Mouse (Mus musculus) liver, embryonic 16.5 days (tissue): ENCODE results near the gene Adi1. TPM values are rescaled to one million over a fixed set of nuclear protein-coding genes. Genes with fewer than 3 reads are reported as not detected.

Experiments
- ATAC-seq: fragments of 200-750 bp; cut with Nextera tagmentation; 2 replicates; pipeline ENCODE4 v1.8.0; 2017; ENCODE audit warnings: low read depth, mild to moderate bottlenecking, moderate number of reproducible peaks, moderate library complexity
- H3K27ac ChIP-seq: fragments of 300-500 bp; sonication (generic); 2 replicates; pipeline ENCODE4 v1.5.1; 2014; ENCODE audit warnings: mild to moderate bottlenecking, low read length
- H3K27me3 ChIP-seq: fragments of 300-500 bp; sonication (generic); 2 replicates; pipeline ENCODE4 v1.6.1; 2014; ENCODE audit warnings: low read depth, low read length, mixed read lengths; ENCODE audit not compliant: control insufficient read depth, insufficient read depth
- H3K36me3 ChIP-seq: fragments of 300-500 bp; sonication (generic); 2 replicates; pipeline ENCODE4 v1.6.1; 2014; ENCODE audit warnings: mild to moderate bottlenecking; ENCODE audit not compliant: control insufficient read depth, insufficient read depth
- H3K4me1 ChIP-seq: fragments of 300-500 bp; sonication (generic); 2 replicates; pipeline ENCODE4 v1.6.1; 2014; ENCODE audit warnings: low read depth, low read length, mixed read lengths; ENCODE audit not compliant: control insufficient read depth
- H3K4me2 ChIP-seq: fragments of 300-500 bp; sonication (generic); 2 replicates; pipeline ENCODE4 v1.6.1; 2014; ENCODE audit warnings: low read depth, low read length, mixed read lengths
- H3K4me3 ChIP-seq: fragments of 300-500 bp; sonication (generic); 2 replicates; pipeline ENCODE4 v1.5.1; 2014; ENCODE audit warnings: low read depth, mild to moderate bottlenecking, low read length
- H3K9ac ChIP-seq: fragments of 300-500 bp; sonication (generic); 2 replicates; pipeline ENCODE4 v1.6.1; 2014; ENCODE audit warnings: low read depth, low read length
- H3K9me3 ChIP-seq: fragments of 300-500 bp; sonication (generic); replicated peaks from 2 replicates; pipeline ENCODE4 v1.6.1; 2016; ENCODE audit warnings: low read length; ENCODE audit not compliant: control insufficient read depth
- WGBS: fragments of 180-500 bp; shearing (Covaris S2); extraction: QIAGEN DNeasy Blood & Tissue Kit; methylation state at CpG from one replicate; pipeline ENCODE4 v1.1.7; 2014; ENCODE audit not compliant: insufficient replicate concordance; 5-methylcytosine and 5-hydroxymethylcytosine counted together
- polyA plus RNA-seq: library from polyadenylated mRNA; unstranded; fragments of >200 nt; fragmentation: Nextera tagmentation; extraction: Ambion mirVana; gene quantifications from 2 replicates; pipeline ENCODE4 v1.2.1, GENCODE M21; 2015

The Adi1 gene
- polyA plus RNA-seq, 1 experiment from 2014 or later = 64.1 TPM

DNA sequence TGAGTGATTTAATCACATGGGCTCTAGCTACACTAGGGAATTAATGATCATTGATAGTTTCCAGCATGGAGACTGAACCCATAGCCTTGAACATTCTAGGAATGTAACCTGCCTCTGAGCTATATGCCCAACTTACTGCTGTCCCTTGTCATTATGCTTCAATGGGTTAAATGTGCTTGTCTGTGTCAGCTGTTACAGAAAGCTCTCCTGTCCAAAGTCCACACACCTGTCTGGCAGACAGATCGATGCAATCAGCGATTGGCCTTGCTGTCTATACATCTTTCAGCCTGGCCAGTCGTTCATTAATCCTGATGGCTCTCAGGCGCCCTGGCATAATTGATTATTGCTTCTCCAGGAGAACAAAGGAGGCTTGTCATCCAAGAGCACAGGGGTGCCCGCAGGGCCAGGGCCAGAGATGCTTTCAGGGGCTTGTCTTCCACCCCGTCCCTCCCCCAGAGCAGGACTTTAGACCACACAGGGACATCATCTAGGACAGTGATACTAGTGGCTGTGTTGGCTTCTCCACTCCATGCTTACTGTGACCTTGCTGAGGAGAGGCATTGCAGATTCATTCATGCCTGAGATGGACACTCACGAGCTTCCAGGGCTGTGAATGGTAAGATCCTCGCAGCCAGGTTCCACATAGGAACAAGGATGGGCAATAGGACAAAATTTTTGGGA, 11.3 kb downstream of the Adi1 start:
- WGBS = 61% methylated on average over 8 of the region's 8 CpGs
- Histone ChIP-seq H3K27me3 (no peaks in the 10 kb centered on the region), H3K4me1 (no peaks in the 10 kb centered on the region; the same call in 1 of the 2 replicates), H3K4me3 (no peak overlapping the region), H3K9ac (no peak overlapping the region), H3K4me2 (no peak overlapping the region), H3K27ac (peak overlapping the region; percentile 58), H3K9me3 (no peaks in the 10 kb centered on the region), H3K36me3 (peaks cover 9% of the 10 kb centered on the region)
- ATAC-seq = peak; percentile 83

DNA sequence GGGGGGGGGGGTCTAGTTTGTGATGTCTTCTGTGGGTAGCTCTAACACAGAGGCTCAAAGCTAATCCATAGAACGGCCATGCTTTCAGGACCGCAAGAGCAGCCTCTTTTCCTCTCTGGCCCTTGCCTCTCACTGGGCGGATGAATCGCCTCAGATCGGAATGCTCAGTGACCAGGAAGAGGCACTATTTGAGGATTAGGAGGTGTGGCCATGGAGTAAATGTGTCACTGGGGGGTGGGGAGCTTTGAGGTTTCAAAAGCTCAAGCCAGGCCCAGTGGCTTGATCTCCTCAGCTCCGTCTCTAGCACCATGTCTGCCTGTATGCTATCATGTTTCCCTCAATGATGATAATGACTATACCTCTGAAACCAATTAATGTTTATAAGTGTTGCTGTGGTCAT, 14.0 kb downstream of the Adi1 start:
- Histone ChIP-seq H3K4me3 (no peak overlapping the region), H3K9me3 (no peaks in the 10 kb centered on the region), H3K9ac (no peak overlapping the region), H3K27me3 (no peaks in the 10 kb centered on the region), H3K4me1 (no peaks in the 10 kb centered on the region; the same call in 1 of the 2 replicates), H3K36me3 (peaks cover 7% of the 10 kb centered on the region; the same call in 1 of the 2 replicates), H3K4me2 (no peak overlapping the region), H3K27ac (no peak overlapping the region)
- no peak for ATAC-seq
- 79% methylated on average over 6 of the region's 6 CpGs for WGBS

DNA sequence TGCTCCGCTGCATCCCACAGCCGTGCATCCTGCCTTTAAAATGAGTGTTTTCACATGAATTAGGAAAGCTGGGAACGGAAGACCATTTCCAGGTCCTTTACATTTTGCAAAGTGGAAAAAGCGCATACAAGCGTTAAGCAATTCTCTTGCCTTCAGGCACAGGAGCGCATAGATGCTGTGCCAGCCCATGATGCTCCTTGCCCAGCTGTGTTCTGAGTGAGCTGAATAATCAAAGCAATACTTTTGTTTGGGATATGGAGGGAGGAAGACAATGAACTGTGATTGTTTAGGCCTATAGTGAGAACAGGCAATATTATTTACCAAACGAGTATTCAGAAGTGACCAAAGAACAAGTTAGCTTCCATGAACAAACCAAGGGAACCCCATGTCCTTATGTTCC, 15.7 kb downstream of the Adi1 start:
- Histone ChIP-seq H3K27ac (no peak overlapping the region), H3K4me1 (no peaks in the 10 kb centered on the region; the same call in 1 of the 2 replicates), H3K4me2 (no peak overlapping the region), H3K27me3 (no peaks in the 10 kb centered on the region), H3K36me3 (peaks cover 7% of the 10 kb centered on the region; the same call in 1 of the 2 replicates), H3K9me3 (no peaks in the 10 kb centered on the region), H3K9ac (no peak overlapping the region), H3K4me3 (no peak overlapping the region)
- 86% methylated on average over 7 of the region's 7 CpGs for WGBS
- no peak for ATAC-seq

DNA sequence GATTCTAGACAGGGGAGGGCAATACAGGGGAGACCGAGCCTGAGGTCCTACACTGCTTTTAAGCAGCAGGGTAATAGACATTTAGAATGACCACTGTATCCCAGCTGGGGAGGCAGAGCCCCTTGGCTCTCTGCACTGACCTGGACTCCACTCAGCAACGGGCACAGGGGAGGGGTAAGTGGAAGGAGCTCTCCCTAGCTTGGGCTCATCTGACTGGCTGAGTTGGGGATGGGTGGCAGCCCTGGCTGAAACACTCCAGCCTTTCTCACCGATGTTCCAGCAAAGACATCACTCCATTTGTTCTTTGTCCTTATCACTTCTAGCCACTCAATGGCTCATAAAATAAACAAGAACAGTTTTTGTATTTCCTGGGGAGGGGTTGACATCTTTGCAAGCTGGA, 18.7 kb downstream of the Adi1 start:
- Histone ChIP-seq H3K36me3 (peaks cover 7% of the 10 kb centered on the region; the same call in 1 of the 2 replicates), H3K27me3 (no peaks in the 10 kb centered on the region), H3K4me1 (peaks cover 10% of the 10 kb centered on the region), H3K9me3 (no peaks in the 10 kb centered on the region), H3K4me2 (no peak overlapping the region), H3K4me3 (no peak overlapping the region), H3K27ac (no peak overlapping the region), H3K9ac (no peak overlapping the region)
- WGBS = 64% methylated on average over 3 of the region's 3 CpGs
- ATAC-seq = no peak

DNA sequence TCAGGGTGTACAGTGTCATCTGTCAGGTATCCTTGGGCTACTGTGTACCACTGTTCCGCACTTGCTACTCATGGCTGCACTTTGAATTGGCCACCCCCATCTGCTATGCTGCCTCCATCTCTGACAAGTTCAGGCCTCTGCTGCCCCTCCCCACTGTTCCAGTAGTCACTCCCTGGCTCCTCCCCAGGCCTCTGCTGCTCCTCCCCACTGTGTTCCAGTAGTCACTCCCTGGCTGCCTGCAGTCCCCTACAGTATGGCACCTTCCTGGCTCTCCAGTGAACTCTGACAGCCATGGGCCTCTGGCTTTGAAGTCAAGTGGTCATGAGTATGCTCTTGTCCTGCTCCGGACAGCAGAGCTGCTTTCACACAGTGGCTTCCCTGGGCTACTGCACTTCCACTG, 19.2 kb downstream of the Adi1 start:
- no peak overlapping the region for H3K4me3 ChIP-seq
- no peak overlapping the region for H3K27ac ChIP-seq
- no peaks in the 10 kb centered on the region for H3K9me3 ChIP-seq
- H3K4me1 ChIP-seq = peaks cover 10% of the 10 kb centered on the region
- H3K27me3 ChIP-seq = no peaks in the 10 kb centered on the region
- 0 out of 2 replicates have a peak, but pooled peaks have one; percentile 17 for ATAC-seq
- H3K9ac ChIP-seq = no peak overlapping the region
- H3K36me3 ChIP-seq = peaks cover 7% of the 10 kb centered on the region; the same call in 1 of the 2 replicates
- WGBS = 74% methylated on average over 2 of the region's 2 CpGs
- no peak overlapping the region for H3K4me2 ChIP-seq

DNA sequence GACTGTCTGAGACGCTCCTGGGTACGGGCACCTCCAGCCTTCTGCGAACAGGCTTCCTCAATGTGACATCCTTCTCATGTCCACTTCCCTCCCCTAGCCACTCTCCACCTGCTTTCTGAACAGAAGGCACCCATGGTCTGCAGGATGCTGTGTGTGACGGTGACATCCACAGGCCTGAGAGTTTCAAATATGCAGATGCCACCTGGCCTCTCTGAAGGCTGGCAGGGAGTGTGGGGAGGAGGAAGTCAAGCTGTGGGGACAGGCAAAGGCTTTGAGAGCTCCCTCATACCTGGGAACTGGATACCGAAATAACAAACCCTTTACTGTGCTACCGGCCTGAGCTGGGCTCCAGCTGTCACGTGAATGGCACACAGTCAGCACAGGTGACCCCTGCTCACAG, 19.7 kb downstream of the Adi1 start:
- no peak for ATAC-seq
- Histone ChIP-seq H3K36me3 (peaks cover 7% of the 10 kb centered on the region; the same call in 1 of the 2 replicates), H3K4me1 (peaks cover 10% of the 10 kb centered on the region), H3K9ac (no peak overlapping the region), H3K27ac (no peak overlapping the region), H3K4me2 (no peak overlapping the region), H3K27me3 (no peaks in the 10 kb centered on the region), H3K4me3 (no peak overlapping the region), H3K9me3 (no peaks in the 10 kb centered on the region)
- WGBS = 86% methylated on average over 7 of the region's 7 CpGs

DNA sequence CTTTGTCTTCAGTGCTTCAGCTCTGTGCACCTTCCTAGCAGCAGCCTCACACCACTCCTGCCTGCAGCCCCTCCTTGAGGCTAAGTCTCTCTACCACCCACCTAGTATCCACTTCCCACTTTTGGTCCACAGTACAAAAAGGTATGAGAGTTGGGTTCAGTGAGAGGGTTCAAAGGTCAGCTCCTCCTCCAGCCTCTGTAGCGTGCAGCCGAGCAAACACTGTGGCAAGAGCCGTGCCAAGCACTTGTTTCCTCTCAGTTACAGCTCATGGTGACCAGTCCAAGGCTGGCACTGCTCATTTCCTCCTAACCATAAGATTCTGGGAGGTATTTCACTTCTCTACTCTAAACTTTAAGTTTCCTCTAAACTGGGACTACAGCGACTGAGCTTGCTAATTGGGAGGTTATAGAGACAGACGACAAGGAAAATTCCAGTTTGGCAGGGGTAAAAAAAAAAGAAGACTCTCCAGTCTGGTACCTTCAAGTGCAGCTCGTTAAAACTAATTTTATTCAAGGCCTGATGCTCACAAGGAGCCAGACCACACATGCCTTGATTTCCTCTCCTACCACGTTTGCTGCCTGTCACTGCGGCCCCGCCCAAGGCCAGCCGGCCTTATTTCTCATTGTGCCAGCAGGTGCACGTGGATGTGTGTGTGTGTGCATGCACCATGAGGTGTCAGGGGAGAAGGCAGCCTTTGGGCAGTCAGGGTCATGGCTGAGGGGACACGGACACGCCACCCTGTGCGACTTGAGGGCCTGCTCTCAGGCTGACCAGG, 23.0 kb downstream of the Adi1 start:
- H3K4me2 ChIP-seq = no peak overlapping the region
- ATAC-seq = peak; percentile 63
- no peak overlapping the region for H3K4me3 ChIP-seq
- WGBS = 72% methylated on average over 14 of the region's 14 CpGs
- H3K36me3 ChIP-seq = no peaks in the 10 kb centered on the region
- no peak overlapping the region for H3K9ac ChIP-seq
- peaks cover 10% of the 10 kb centered on the region for H3K4me1 ChIP-seq
- H3K27me3 ChIP-seq = no peaks in the 10 kb centered on the region
- peak overlapping the region; percentile 29; the same call in 1 of the 2 replicates for H3K27ac ChIP-seq
- H3K9me3 ChIP-seq = no peaks in the 10 kb centered on the region

DNA sequence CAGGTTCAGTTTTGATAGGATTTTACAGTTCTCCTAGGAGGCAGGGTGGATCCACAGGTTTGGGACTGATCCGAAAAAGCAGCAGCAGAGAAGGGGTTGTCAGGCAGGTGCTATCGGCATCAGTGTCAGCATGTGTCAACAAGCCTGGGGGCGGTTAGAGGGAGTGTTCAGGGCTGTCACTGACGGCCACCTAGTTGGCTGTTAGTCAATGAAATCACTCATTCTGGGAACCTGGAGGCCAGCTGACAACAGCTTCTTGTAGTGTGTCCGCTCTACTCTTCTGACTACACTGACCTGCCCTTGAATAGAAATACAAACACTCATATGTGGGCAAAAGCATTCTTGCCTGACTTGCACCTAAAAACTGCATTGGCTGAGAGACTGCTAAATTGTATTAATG, 24.1 kb downstream of the Adi1 start:
- Histone ChIP-seq H3K4me1 (peaks cover 10% of the 10 kb centered on the region), H3K9ac (no peak overlapping the region), H3K4me3 (no peak overlapping the region), H3K27me3 (no peaks in the 10 kb centered on the region), H3K4me2 (no peak overlapping the region), H3K36me3 (no peaks in the 10 kb centered on the region), H3K9me3 (no peaks in the 10 kb centered on the region), H3K27ac (peak overlapping the region; percentile 45; the same call in 1 of the 2 replicates)
- WGBS = 60% methylated on average over 5 of the region's 5 CpGs
- peak; percentile 66 for ATAC-seq

DNA sequence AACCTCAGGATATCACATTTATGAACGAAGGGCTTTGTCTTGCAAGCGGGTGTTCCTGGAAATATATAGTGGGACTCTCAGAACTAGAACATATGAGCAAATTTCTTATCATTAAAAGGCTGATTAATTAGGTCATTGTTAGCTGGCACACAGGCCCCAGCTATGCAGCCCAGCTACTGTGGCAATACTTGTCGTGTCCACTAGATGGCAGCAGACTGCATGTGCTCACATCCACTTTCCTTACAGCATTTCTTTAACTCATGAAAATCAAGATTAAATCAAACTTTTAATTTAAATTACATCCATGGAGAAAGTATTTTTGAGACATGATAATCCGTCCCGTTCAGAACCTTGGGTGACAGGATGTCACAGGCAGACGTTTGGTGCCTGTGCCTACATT, 24.6 kb downstream of the Adi1 start:
- ATAC-seq = 0 out of 2 replicates have a peak, but pooled peaks have one; percentile 28
- Histone ChIP-seq H3K9ac (no peak overlapping the region), H3K27ac (peak overlapping the region; percentile 45; the same call in 1 of the 2 replicates), H3K9me3 (no peaks in the 10 kb centered on the region), H3K4me2 (no peak overlapping the region), H3K36me3 (no peaks in the 10 kb centered on the region), H3K4me1 (peaks cover 10% of the 10 kb centered on the region), H3K27me3 (no peaks in the 10 kb centered on the region), H3K4me3 (no peak overlapping the region)
- WGBS = 15% methylated on average over 6 of the region's 6 CpGs
